Comparison of ENCODE assay signal across 8 mouse cellular contexts in genomic region chr14:57890011-57890842, GRCm38 (mm10). TPM values are rescaled to one million over a fixed set of nuclear protein-coding genes. Genes with fewer than 3 reads are reported as not detected.
DNase-seq lines count a peak whose midpoint lies in the region; ATAC-seq lines count a peak whose summit lies in the region.

Zdhhc20 (minus strand) TSS chr14:57890276.

- peak within 1 kb of the TSS; percentile 47 for H3K4me2 ChIP-seq in hindbrain, embryonic 11.5 days (replicated peaks; ENCODE audit: low read depth, low read length)

- H3K9me3 ChIP-seq in hindbrain, embryonic 11.5 days (ENCODE audit: control insufficient read depth, low read length), result no peaks in the 10 kb centered on the region

- H3K27me3 ChIP-seq in hindbrain, embryonic 11.5 days (ENCODE audit: control insufficient read depth, insufficient read depth, low read length), result no peaks in the 10 kb centered on the region

- peak; percentile 95 for DNase-seq in MN1 (ENCODE audit: low spot score)
- DNase-seq in cerebellum, adult 9-10 months, result peak; percentile 97
- DNase-seq in frontal cortex, adult 2 months (ENCODE audit: extremely low spot score in 1 of 2, low spot score in 1 of 2), result peak; percentile 88 to 95
- DNase-seq in hindbrain, embryonic 11.5 days (ENCODE audit: low spot score), result peak; percentile 97
- DNase-seq in layer of hippocampus, postnatal 14 days (ENCODE audit: low spot score in 2 of 2), result peak; percentile 92 to 94
- DNase-seq in lung, postnatal 14 days, result peak; percentile 95
- peak; percentile 88 for DNase-seq in retina, adult 2 months (ENCODE audit: low read depth, low spot score)
- DNase-seq in thymus, postnatal 36 days, result peak; percentile 97

- WGBS in hindbrain, embryonic 11.5 days, result 5% methylated on average over 49 of the region's 65 CpGs

- peak within 1 kb of the TSS; percentile 84 for H3K9ac ChIP-seq in hindbrain, embryonic 11.5 days (ENCODE audit: low read depth, low read length)

- peak within 1 kb of the TSS; percentile 85 for H3K4me3 ChIP-seq in hindbrain, embryonic 11.5 days (ENCODE audit: low read depth, low read length)

- no peaks in the 10 kb centered on the region for H3K36me3 ChIP-seq in hindbrain, embryonic 11.5 days (ENCODE audit: control insufficient read depth, insufficient read depth, low read length)

- peak; percentile 96 for ATAC-seq in hindbrain, embryonic 11.5 days (ENCODE audit: low FRiP score)

- no peaks in the 10 kb centered on the region; the same call in 1 of the 2 replicates for H3K4me1 ChIP-seq in hindbrain, embryonic 11.5 days (replicated peaks; ENCODE audit: control insufficient read depth, insufficient read depth, low read length)

- peak within 1 kb of the TSS; percentile 65 for H3K27ac ChIP-seq in hindbrain, embryonic 11.5 days (ENCODE audit: low read depth, low read length)

RNA-seq across cellular contexts. Expression of gene Zdhhc20, which starts in this region (rescaled TPM):
- 26.9 and 30.9 TPM in 2 replicates for polyA plus RNA-seq in frontal cortex, adult 2 months (2012; rRNA removed)
- polyA plus RNA-seq in hindbrain, embryonic 11.5 days (2014; fragmentation: Nextera tagmentation; extraction: Ambion mirVana), result 64.0 and 69.7 TPM in 2 replicates
- 10 to 100 TPM; 31.4 to 35.3 TPM for total RNA-seq in layer of hippocampus, postnatal 14 days (2021)

Comparison
In these comparisons a context has a peak if more than half of its experiments do, and no peak if none do; other contexts are left out.
1. Peak in every context shown above with its lines: DNase-seq, ATAC-seq, H3K4me3 ChIP-seq and H3K27ac ChIP-seq.